ENCODE assay signal across 9 mouse cellular contexts in genomic region chr19:40391469-40391868, GRCm38 (mm10).
DNase-seq lines count a peak whose midpoint lies in the region; ATAC-seq lines count a peak whose summit lies in the region.
"Had no signal": no experiment of that assay in that cellular context is flagged by ENCODE, and none has a peak within 500 bp of the region (broad histone marks: within the 10 kb centered on the region; RNA-seq: fewer than 3 reads in every experiment).

No protein-coding gene starts in this region.

- no peak overlapping the region for H3K9ac ChIP-seq in forebrain, embryonic 13.5 days
- no peak overlapping the region for H3K9ac ChIP-seq in hindbrain, embryonic 11.5 days (ENCODE audit: low read depth, low read length)

- 15% methylated on average over 6 of the region's 6 CpGs for WGBS in forebrain, embryonic 13.5 days
- WGBS in hindbrain, embryonic 11.5 days = 24% methylated on average over 6 of the region's 6 CpGs

- H3K9me3 ChIP-seq in forebrain, embryonic 13.5 days (replicated peaks) = no peaks in the 10 kb centered on the region
- H3K9me3 ChIP-seq in hindbrain, embryonic 11.5 days (ENCODE audit: control insufficient read depth, low read length) = no peaks in the 10 kb centered on the region
- H3K9me3 ChIP-seq: megakaryocyte, embryonic 14.5 days had no signal

- no peaks in the 10 kb centered on the region for H3K36me3 ChIP-seq in forebrain, embryonic 13.5 days (ENCODE audit: poor library complexity, severe bottlenecking)
- H3K36me3 ChIP-seq in hindbrain, embryonic 11.5 days (ENCODE audit: control insufficient read depth, insufficient read depth, low read length) = no peaks in the 10 kb centered on the region

- H3K27me3 ChIP-seq in forebrain, embryonic 13.5 days = no peaks in the 10 kb centered on the region
- H3K27me3 ChIP-seq in hindbrain, embryonic 11.5 days (ENCODE audit: control insufficient read depth, insufficient read depth, low read length) = no peaks in the 10 kb centered on the region
- H3K27me3 ChIP-seq: megakaryocyte, embryonic 14.5 days had no signal

- no peak overlapping the region for H3K4me3 ChIP-seq in forebrain, embryonic 13.5 days
- no peak overlapping the region for H3K4me3 ChIP-seq in hindbrain, embryonic 11.5 days (ENCODE audit: low read depth, low read length)
- H3K4me3 ChIP-seq: megakaryocyte, embryonic 14.5 days had no signal

- no peak overlapping the region for H3K4me2 ChIP-seq in forebrain, embryonic 13.5 days
- no peak overlapping the region for H3K4me2 ChIP-seq in hindbrain, embryonic 11.5 days (replicated peaks; ENCODE audit: low read depth, low read length)

- ATAC-seq in cerebellum, adult (ENCODE audit: insufficient number of reproducible peaks, low FRiP score, low TSS enrichment) = peak; percentile 46; the same call in 1 of the 2 replicates
- peak; percentile 86 for ATAC-seq in forebrain, embryonic 13.5 days
- peak; percentile 76 for ATAC-seq in hindbrain, embryonic 11.5 days (ENCODE audit: low FRiP score)

- no peak overlapping the region for H3K27ac ChIP-seq in forebrain, embryonic 13.5 days
- no peak overlapping the region for H3K27ac ChIP-seq in hindbrain, embryonic 11.5 days (ENCODE audit: low read depth, low read length)

- peaks cover 13% of the 10 kb centered on the region; the same call in 1 of the 2 replicates for H3K4me1 ChIP-seq in forebrain, embryonic 13.5 days
- H3K4me1 ChIP-seq in hindbrain, embryonic 11.5 days (replicated peaks; ENCODE audit: control insufficient read depth, insufficient read depth, low read length) = no peaks in the 10 kb centered on the region

- DNase-seq in Muller cell, postnatal 12 days (ENCODE audit: inconsistent ontology term) = peak; percentile 48
- DNase-seq in hindbrain, embryonic 11.5 days (ENCODE audit: low spot score) = peak; percentile 91
- DNase-seq in layer of hippocampus, adult 8-10 months (ENCODE audit: low spot score in 2 of 2) = peak; percentile 63 to 86
- DNase-seq in lung, postnatal 10 days = peak; percentile 88
- DNase-seq in retina, embryonic 14.5 days (ENCODE audit: low spot score) = peak; percentile 92
- peak; percentile 76 for DNase-seq in thymus, postnatal 25 days
